Mouse (Mus musculus) gastrocnemius, postnatal 14 days (tissue): ENCODE measurements around the gene Phc2. TPM values are rescaled to one million over a fixed set of nuclear protein-coding genes. Genes with fewer than 3 reads are reported as not detected.

Source experiments
- DNase-seq: peaks from one replicate; pipeline ENCODE4 v3.0.0; 2021; ENCODE audit warnings: mixed read lengths
- intact Hi-C: fragments of 180-260 bp; cut with DNase I; formaldehyde crosslinking; loops from one replicate; pipeline ENCODE4 v1.15.1; 2025; ENCODE audit warnings: low total_unique reads
- total RNA-seq, 2 experiments: library from RNA; stranded (reverse); gene quantifications; 2 replicates each; pipeline ENCODE4 v1.2.3; 2021

The Phc2 gene
- total RNA-seq, 2 experiments from 2014 or later, result 27.1 to 27.9 TPM

DNA sequence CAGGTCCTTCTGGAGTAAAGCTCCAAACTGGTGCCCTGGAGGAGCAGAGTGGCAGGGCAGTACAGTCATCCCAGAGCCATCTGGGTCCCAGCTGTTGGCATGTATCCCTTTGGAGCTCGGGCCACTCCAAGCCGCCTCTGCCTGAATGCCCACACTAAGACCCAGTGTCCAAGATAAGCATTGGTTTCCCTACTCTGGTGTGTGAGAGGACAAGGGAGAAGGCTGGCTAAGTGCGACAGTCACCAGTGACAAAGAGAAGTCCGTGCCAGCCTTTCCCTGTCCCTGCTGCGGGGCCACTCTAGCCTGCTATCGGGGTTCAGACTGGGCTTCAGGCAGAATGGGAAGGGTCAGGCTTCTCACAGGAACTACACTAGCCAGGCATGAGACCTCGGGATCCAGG, 101.4 kb downstream of the Phc2 start:
- intact Hi-C loops, result no loop called here
- DNase-seq, result no peak

DNA sequence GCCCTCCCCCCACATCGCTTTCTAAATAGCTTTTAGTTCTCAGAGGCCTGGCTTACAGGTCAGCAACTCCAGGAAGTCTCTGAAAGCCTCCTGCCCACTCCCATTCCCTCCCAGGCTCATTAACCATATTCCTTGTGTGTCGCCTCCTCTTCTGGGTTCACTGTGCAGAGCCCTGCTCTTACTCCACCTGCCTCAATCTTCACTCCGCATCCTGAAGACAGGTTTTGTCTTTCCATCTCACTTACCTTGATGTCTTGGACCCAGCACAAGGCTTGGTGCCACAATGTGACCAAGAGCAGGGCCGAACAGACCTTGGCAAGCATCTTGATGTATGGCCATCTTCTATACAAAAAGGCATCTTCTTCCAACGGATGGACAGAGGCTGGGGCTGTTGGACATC, 104.7 kb downstream of the Phc2 start:
- no peak for DNase-seq
- intact Hi-C loops, result no loop called here

DNA sequence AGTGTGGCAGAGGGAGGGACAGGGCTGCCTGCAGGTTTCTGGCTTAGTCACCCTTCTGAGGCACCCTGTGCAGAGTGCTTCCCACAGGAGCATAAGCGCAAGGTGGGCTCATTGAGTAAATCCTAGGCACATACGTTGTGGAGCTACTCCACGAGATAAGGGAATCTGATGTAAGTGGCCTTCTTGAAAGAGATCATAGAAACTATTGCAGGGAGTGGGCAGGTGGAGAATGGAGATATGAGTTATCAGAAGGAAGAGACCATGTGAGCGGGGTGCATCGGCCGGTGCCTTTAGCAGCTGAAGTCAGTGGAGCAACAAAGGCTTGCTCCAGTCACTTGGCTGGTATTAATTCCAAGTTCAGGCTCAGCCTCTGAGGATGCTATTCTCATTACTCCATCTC, 105.5 kb downstream of the Phc2 start:
- no peak for DNase-seq
- intact Hi-C loops, result no loop called here

DNA sequence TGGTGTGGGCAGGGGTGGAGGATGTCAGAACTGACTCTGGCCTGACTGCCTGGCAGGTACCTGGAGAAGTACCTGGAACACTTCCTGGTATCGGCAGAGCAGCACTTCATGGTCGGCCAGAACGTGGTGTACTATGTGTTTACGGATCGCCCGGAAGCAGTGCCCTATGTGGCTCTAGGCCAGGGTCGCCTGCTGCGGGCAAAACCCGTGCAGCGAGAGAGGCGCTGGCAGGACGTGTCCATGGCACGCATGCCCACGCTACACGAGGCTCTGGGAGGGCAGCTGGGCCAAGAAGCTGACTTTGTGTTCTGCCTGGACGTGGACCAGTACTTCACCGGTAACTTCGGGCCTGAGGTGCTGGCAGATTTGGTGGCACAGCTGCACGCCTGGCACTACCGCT, 112.4 kb downstream of the Phc2 start:
- intact Hi-C loops, result loop anchor here (2.0 kb wide), 1 partner anchor 88 kb away; no protein-coding TSS in a partner anchor
- DNase-seq, result no peak

DNA sequence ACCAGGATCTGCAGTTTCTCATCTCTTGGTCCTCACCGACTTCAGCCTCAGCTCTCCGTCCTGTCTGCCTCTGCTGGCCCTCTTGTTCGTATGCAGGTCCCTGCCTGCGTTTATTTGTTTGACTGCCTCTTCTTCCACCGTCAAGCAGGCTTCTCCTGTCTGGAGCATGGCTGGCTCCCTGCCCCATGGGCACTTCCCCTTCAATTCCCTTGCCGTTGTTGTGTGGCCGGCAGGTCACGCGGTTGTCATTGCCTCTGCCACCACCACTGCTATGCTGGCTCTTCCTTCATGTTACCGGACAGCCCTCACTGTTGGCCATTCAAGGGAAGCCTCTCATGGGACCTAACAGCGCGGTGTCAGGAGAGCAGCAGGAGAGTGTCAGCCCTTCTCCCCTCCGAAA, 113.6 kb downstream of the Phc2 start:
- intact Hi-C loops, result no loop called here
- DNase-seq, result no peak

DNA sequence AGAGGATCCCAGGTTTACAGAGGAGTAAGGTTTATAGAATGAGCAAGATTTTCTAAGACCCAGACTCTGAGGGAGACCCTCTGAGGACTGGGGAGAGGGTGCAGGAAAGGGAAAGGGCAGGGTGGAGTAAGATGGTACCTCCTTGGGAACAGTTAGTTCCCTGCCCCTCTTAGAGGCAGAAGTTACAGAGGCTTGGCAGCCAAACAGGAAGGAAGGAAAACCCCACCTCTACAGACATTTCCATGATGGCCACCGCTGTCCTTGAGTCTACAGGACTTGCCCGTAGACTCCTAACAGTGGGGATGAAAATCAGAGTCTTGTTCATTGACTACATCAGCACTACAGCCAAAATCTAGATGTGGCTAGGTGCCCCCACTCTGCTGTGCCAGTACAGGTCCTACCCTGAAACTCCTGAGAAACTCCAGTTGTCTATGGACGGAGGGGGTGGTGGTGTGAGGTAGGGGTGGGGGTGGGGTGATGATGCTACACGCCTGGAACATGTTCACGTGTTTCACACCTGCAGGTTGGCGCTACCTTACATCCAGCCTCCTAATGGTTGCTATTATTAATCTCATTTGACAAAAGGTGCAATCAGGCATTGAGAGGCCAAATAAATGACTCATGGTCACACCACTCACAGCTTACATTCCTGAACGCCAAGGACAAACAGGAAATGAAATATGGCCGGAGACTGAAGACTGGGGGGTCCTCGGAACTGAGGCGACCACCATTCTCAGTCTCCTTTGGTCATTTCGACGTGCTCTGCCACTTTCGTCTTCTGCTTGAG, 115.3 kb downstream of the Phc2 start:
- no peak for DNase-seq
- intact Hi-C loops, result loop anchor here (10.0 kb wide), 1 partner anchor 155 kb away; the partner anchor contains the start of genes Tlr12 and Zscan20

DNA sequence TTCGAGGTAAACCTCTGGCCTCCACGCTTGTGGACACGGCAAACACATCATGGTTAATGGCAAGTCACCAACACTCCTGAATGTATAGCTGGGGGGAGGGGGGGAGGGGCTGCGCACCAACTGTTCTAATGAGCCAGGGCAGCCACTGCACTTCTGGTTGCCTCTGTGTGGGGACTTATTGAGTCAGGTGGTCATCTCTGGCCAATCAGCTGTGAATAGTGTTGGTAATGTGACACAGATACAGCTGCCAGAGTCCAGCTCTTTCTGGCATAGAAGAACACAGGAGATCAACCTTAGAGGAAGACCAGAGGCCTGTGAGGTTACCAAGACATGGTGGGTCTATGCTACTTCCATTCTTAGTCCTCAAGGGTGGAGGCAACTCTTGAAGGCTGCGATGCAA, 116.2 kb downstream of the Phc2 start:
- intact Hi-C loops, result loop anchor here (10.0 kb wide), 1 partner anchor 156 kb away; the partner anchor contains the start of genes Tlr12 and Zscan20
- DNase-seq, result no peak

DNA sequence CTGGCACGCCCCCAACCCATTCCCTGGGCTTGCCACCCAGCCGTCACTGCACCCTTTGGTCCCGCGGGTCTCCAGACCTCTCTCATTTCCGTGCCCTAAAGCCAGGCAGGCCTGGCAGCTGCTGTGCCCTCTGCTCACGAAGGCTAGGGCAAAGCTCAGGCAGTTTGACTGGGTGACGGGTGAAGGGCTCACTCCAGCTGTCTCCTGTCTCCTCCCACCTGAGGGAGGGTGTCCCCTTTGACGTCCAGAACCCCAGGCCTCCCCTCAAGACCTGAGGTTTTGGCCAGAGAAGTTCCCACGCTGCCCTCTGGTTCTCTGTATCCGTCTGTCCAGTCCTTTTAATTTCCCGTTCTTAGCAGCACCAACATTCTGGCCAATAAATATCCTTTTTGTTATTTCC, 119.3 kb downstream of the Phc2 start:
- no peak for DNase-seq
- intact Hi-C loops, result loop anchor here (10.0 kb wide), 1 partner anchor 159 kb away; the partner anchor contains the start of genes Tlr12 and Zscan20

DNA sequence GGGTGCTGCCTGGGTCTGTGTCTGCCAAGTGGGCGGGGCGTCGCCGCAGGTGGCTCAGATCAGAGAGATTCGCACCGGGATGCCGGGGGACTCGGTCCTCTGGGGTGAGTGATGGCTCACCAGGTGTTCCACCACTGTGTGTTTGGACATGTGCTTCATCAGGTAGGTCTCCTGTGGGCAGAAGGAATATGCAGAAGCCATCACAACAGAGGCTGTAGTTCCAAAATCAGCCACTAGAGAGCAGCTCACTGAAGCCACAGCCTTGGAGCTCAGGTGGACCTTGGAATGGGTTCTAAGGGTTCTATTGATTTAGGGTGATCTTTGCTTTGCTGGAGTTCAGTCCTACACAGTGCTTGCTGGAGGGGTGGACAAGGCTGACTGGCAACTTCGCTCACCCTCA, 120.0 kb downstream of the Phc2 start:
- DNase-seq, result no peak
- intact Hi-C loops, result loop anchor here (10.0 kb wide), 1 partner anchor 160 kb away; the partner anchor contains the start of genes Tlr12 and Zscan20

DNA sequence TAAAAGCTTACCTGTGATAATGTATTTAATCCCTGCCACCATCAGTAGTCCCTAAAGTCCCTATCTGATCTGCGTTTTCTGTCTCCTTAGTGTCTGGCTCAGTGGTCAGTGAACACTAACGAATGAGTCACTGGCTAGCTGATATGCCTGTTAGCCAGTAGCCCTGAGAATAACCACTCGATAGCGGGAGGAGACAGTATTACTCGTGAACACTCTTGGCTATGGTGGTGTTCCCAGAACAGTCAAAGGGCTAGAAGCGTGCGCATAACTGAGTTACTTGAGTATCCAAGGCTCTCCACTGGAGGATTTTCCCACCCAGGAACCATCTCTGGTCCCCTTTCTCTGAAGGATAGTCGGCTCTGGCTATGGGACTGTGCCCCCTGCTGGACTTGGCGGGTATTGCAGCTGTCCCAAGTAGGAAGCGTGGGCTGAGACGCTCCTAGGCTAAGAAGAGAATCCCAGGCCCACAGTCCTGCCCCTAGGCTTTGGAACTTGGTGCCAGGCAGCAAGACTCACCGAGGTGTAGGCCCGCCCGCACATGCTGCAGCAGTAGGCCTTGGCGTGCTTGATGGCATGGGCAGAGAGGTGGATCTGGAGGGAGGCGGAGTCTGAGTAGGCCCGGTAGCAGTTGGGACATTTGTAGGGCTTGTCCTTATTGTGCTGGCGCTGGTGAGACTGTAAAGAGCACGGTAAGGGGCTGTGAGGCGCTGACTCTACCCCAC, 122.2 kb downstream of the Phc2 start:
- peak; percentile 68 for DNase-seq
- intact Hi-C loops, result loop anchor here (1.0 to 10.0 kb wide), 2 partner anchors 65 to 162 kb away; partner anchors contain the start of genes Tlr12 and Zscan20

DNA sequence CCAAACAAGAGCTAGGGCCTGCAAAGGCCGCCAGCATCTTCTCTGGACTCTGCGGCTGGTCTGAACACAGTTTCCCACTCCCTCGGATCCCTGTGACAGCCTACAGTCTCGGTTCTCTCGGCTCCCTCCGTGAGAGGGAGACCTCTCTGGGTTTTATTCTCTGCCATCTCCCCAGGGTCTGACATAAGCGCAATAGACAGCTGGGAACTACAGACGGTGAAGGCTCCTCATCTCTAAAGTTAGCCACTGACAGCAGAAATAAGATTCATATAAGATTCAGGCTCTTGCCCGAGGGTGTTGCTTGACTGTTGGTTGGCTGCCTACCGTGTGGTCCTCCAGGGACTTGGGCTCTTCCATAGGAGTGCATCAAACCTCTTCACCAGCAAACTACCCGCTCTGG, 123.1 kb downstream of the Phc2 start:
- DNase-seq, result no peak
- intact Hi-C loops, result loop anchor here (10.0 kb wide), 1 partner anchor 163 kb away; the partner anchor contains the start of genes Tlr12 and Zscan20

DNA sequence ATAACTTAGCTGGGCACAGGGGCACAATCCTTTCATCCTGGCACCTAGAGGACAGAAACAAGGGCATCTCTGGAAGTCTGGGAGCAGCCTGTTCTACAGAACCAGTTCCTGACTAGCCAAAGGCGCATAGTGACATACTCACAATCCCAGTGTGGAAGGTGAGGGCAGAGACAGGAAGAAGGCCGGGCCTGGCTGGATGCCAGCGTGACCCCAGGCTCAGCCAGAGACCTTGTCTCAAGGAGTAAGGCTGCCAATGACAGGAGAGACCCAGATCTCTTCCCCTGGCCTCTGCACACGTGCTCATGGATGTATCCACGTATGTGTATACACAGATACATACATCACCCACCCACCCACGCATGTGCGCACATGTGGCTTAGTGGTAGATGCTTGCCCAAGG, 127.5 kb downstream of the Phc2 start:
- DNase-seq, result no peak
- intact Hi-C loops, result no loop called here

DNA sequence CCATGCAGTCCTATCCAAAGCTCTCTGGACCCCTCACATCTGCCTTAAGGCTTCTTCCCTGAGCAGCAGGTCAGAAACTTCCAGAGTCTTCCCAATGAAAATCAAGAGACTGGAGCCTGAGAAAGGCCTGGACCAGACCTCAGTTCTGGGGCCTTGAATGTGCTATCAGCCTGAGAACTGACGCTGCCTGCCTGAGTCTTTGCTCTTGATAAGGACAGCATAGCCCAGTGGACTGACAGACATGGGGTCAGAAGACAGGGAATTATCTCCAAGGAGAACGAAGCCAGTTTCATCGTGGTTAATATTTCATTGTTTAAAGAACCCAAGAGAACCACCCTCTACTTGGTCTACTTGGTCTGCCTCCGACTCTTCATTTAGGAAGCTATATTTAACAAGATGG, 128.1 kb downstream of the Phc2 start:
- intact Hi-C loops, result no loop called here
- DNase-seq, result peak; percentile 0

DNA sequence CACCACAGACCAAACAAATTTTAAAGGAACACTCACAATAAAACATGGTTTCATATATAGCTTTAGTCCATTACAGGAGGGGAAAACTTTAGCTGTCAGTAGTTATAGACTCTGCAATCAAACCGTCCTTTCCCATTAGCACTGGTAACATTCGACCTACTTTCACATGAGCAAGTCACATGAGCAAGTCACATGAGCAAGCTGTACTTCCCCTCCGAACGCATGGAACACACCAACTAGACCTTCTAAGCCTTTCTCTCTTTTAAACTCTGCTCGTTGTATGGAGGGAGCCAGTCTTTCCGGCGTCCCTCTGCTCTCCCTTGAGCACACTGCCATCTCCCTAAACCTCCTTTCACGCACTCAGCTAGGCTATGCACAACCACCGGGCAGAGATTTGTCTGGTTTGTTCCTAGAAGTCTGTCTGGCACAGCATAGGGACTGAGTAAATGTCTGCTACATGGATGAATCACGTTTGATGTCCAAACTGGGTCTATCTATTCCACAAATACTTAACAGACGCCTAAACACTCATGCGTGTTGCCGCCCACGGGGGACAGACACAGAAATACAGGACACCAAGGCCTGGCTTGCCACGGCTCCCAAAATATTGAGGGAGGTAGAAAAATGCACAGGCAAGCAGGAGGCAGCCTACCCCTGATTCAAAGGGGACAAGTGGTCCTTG, 130.6 kb downstream of the Phc2 start:
- DNase-seq, result peak; percentile 0
- intact Hi-C loops, result no loop called here

DNA sequence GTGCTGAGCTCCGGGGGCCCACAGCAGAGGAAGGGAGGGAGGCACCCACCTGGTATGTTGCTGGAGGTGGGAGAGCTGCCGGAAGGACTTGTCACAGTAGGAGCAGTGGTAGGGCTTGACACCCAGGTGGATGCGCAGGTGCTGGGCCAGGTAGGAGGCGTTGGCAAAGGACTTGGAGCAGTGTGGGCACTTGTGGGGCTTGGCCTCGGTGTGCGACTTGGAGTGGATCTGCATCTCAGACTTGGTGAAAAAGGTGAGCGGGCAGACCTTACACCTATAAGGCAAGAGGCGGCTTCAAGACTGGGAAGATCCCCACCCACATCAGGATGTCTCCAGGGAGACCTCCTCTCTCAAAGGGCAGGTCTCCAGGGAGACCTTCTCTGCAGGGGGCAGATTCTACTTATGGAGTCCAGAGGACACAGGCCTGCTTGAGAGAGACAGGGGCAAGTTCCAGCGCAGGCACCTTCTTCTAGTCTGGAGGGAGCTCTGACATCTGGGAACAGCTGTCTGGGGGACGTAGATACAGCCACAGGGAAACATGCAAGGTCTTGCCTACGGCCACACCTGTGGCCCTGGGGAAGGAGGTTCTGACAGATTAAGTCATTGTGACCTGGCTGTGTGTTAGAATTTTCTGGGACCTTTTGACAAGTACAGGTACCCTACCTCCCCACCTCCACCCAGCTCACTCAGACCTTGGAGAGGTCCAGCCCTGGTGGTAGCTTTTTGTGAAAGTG, 131.6 kb downstream of the Phc2 start:
- intact Hi-C loops, result no loop called here
- peak; percentile 2 for DNase-seq

DNA sequence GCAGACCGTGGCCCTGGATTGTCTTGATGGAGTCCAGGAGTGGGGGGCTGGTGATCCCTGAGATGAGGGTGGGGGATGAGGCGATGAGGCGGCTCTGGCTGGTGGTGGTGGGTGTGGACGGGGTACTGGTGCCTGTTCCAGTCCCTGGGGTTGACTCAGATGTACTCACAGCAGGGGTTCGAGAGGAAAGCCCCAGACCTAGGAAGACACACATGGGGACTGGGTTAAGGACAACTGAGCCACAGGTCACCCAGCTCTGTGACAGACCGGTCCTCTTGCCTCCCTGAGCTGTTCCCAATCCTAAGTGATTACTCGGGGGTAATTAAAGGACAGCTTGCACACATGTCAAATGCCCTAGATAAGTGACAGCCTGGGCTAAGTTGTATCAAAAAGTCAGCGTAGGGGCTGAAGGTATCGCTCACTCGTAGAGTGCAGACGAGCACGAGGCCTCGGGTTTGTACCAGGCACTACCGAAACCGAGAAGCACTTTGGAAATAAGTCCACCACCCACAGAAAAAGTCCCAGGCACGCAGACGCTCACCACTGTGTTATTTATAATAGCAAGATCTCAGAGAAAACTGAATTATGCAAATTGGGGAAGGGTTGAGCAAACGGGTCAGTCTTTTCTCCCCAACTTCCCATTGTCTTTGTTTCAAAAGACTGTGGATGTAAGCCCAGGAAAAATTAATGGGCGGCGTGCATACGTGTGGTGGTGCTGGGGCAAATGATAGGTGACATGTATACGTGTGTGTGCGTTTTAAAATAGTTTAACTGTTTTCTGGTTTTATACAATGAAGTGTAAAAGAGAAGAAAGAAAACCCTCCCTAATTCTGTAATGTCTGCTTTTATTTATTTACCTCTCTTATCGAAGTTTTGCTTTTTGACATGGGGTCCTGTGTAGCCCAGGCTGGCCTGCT, 132.8 kb downstream of the Phc2 start:
- intact Hi-C loops, result no loop called here
- peak; percentile 4 for DNase-seq

DNA sequence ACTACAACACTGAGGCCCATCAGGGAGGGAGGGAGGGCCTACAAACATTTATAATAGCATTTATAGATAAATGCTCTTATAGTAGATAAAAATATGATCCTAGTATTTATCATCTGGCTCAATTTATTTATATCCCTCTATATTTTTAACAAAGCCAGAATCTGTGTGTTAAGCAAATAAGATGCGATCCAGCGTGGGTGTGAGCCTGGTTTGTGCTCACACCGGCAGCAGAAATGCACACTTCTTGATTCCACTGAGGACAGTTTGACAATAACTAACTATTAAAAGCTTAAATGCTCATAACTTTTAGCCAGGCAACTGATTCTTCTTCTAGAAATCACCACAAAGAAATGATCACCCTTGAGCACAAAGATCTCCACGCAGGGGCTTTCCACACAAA, 133.6 kb downstream of the Phc2 start:
- intact Hi-C loops, result no loop called here
- DNase-seq, result no peak

DNA sequence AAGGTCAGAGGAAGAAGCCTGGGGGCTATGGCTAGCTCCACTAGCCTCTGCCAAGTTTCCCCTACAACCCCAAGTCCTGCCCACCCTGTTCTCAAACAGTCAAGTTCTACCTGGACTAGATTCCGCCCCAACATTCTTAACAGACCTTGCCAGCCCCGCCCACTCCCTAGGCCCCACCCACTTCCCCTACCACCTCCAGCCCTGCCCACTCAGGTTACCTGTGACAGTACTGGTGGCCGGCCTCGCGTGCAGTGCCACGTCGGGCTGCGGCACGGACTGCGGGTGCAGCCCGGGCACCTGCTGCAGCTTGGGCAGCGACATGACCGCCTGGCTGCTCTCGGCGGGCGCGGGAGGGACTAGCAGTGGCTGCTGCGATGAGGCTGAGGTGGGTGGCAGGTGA, 135.1 kb downstream of the Phc2 start:
- intact Hi-C loops, result no loop called here
- DNase-seq, result no peak
